Mouse (Mus musculus) intestine, embryonic 14.5 days (tissue): ENCODE results near the gene Hagh. TPM values are rescaled to one million over a fixed set of nuclear protein-coding genes. Genes with fewer than 3 reads are reported as not detected.

Source experiments
- ATAC-seq: fragments of 200-750 bp; cut with Nextera tagmentation; replicated peaks from 2 replicates; pipeline ENCODE4 v1.8.0; 2017; ENCODE audit warnings: low read depth, moderate number of reproducible peaks, moderate TSS enrichment, moderate library complexity; ENCODE audit not compliant: low FRiP score, low TSS enrichment
- DNase-seq: peaks from one replicate; pipeline ENCODE4 v3.0.0-alpha.2; 2018; ENCODE audit warnings: low spot score
- H3K27ac ChIP-seq: fragments of 300-500 bp; sonication (generic); 2 replicates; pipeline ENCODE4 v1.5.1; 2014; ENCODE audit warnings: low read depth, mild to moderate bottlenecking, control low read depth
- H3K27me3 ChIP-seq: fragments of 300-500 bp; sonication (generic); replicated peaks from 2 replicates; pipeline ENCODE4 v1.6.1; 2014; ENCODE audit warnings: low read length, control low read depth; ENCODE audit not compliant: control insufficient read depth, insufficient read depth
- H3K36me3 ChIP-seq: fragments of 300-500 bp; sonication (generic); 2 replicates; pipeline ENCODE4 v1.6.1; 2014; ENCODE audit warnings: low read length, control low read depth; ENCODE audit not compliant: control insufficient read depth, insufficient read depth
- H3K4me1 ChIP-seq: fragments of 300-500 bp; sonication (generic); replicated peaks from 2 replicates; pipeline ENCODE4 v1.6.1; 2014; ENCODE audit warnings: low read length, control low read depth, mixed read lengths; ENCODE audit not compliant: control insufficient read depth, insufficient read depth
- H3K4me2 ChIP-seq: fragments of 300-500 bp; sonication (generic); 2 replicates; pipeline ENCODE4 v1.6.1; 2014; ENCODE audit warnings: low read length
- H3K4me3 ChIP-seq: fragments of 300-500 bp; sonication (generic); 2 replicates; pipeline ENCODE4 v1.5.1; 2014; ENCODE audit warnings: low read depth, low read length, control low read depth, mixed read lengths
- H3K9ac ChIP-seq: fragments of 300-500 bp; sonication (generic); 2 replicates; pipeline ENCODE4 v1.6.1; 2014; ENCODE audit warnings: mild to moderate bottlenecking, low read length
- H3K9me3 ChIP-seq: fragments of 300-500 bp; sonication (generic); 2 replicates; pipeline ENCODE4 v1.6.1; 2016; ENCODE audit warnings: low read length, control low read depth; ENCODE audit not compliant: control insufficient read depth
- WGBS: fragments of 180-500 bp; shearing (Covaris S2); extraction: QIAGEN DNeasy Blood & Tissue Kit; methylation state at CpG from one replicate; pipeline ENCODE4 v1.1.7; 2014; 5-methylcytosine and 5-hydroxymethylcytosine counted together
- polyA plus RNA-seq: library from polyadenylated mRNA; unstranded; fragments of >200 nt; fragmentation: Nextera tagmentation; extraction: Ambion mirVana; gene quantifications from 2 replicates; pipeline ENCODE4 v1.2.1, GENCODE M21; 2014

Gene Hagh
- polyA plus RNA-seq, 1 experiment from 2014 or later = 39.1 TPM

- no peaks in the 10 kb centered on the region for H3K9me3 ChIP-seq
- no peak for DNase-seq
- H3K27me3 ChIP-seq = peaks cover 6% of the 10 kb centered on the region; the same call in 1 of the 2 replicates
- ATAC-seq = no peak
- H3K4me2 ChIP-seq = no peak overlapping the region
- H3K27ac ChIP-seq = no peak overlapping the region
- H3K36me3 ChIP-seq = peaks cover 32% of the 10 kb centered on the region
- peaks cover 6% of the 10 kb centered on the region; the same call in 1 of the 2 replicates for H3K4me1 ChIP-seq
- H3K9ac ChIP-seq = no peak overlapping the region
- WGBS = 83% methylated on average over 3 of the region's 3 CpGs
- no peak overlapping the region for H3K4me3 ChIP-seq
Measured at GRCm38 (mm10) chr17:24855838-24856464, 16.0 kb downstream of the Hagh start.

GRCm38 (mm10) chr17:24856589-24856988 lies 16.6 kb downstream of the Hagh start:
- H3K9me3 ChIP-seq = no peaks in the 10 kb centered on the region
- H3K4me3 ChIP-seq = no peak overlapping the region
- no peak overlapping the region for H3K27ac ChIP-seq
- H3K36me3 ChIP-seq = peaks cover 39% of the 10 kb centered on the region
- DNase-seq (no peak), ATAC-seq (no peak)
- H3K27me3 ChIP-seq = 0 out of 2 replicates have a peak, but pooled peaks cover under 1% of the 10 kb centered on the region
- no peak overlapping the region for H3K4me2 ChIP-seq
- 87% methylated on average over 13 of the region's 13 CpGs for WGBS
- H3K9ac ChIP-seq = no peak overlapping the region
- H3K4me1 ChIP-seq = no peaks in the 10 kb centered on the region

GRCm38 (mm10) chr17:24857831-24858470 lies 18.0 kb downstream of the Hagh start:
- Histone ChIP-seq H3K9me3 (no peaks in the 10 kb centered on the region), H3K9ac (no peak overlapping the region), H3K4me1 (no peaks in the 10 kb centered on the region), H3K27me3 (no peaks in the 10 kb centered on the region), H3K27ac (no peak overlapping the region), H3K36me3 (peaks cover 51% of the 10 kb centered on the region), H3K4me3 (no peak overlapping the region), H3K4me2 (no peak overlapping the region)
- DNase-seq (no peak), ATAC-seq (no peak)
- 86% methylated on average over 8 of the region's 8 CpGs for WGBS

GRCm38 (mm10) chr17:24858967-24859366 lies 19.0 kb downstream of the Hagh start:
- Histone ChIP-seq H3K27ac (no peak overlapping the region), H3K4me1 (no peaks in the 10 kb centered on the region), H3K9ac (no peak overlapping the region), H3K36me3 (peaks cover 47% of the 10 kb centered on the region), H3K4me2 (no peak overlapping the region), H3K4me3 (no peak overlapping the region), H3K27me3 (no peaks in the 10 kb centered on the region), H3K9me3 (no peaks in the 10 kb centered on the region)
- ATAC-seq = no peak
- DNase-seq = no peak
- 92% methylated on average over 6 of the region's 6 CpGs for WGBS

GRCm38 (mm10) chr17:24860076-24860475 lies 20.1 kb downstream of the Hagh start:
- H3K4me3 ChIP-seq = no peak overlapping the region
- no peaks in the 10 kb centered on the region for H3K4me1 ChIP-seq
- H3K4me2 ChIP-seq = no peak overlapping the region
- H3K36me3 ChIP-seq = peaks cover 41% of the 10 kb centered on the region
- no peak overlapping the region for H3K9ac ChIP-seq
- H3K27ac ChIP-seq = no peak overlapping the region
- 93% methylated on average over 8 of the region's 8 CpGs for WGBS
- H3K9me3 ChIP-seq = no peaks in the 10 kb centered on the region
- no peak for ATAC-seq
- DNase-seq = no peak
- no peaks in the 10 kb centered on the region for H3K27me3 ChIP-seq

GRCm38 (mm10) chr17:24861785-24862184 lies 21.8 kb downstream of the Hagh start:
- Histone ChIP-seq H3K36me3 (peaks cover 35% of the 10 kb centered on the region), H3K4me3 (no peak overlapping the region), H3K27me3 (no peaks in the 10 kb centered on the region), H3K27ac (no peak overlapping the region), H3K4me2 (no peak overlapping the region), H3K4me1 (no peaks in the 10 kb centered on the region), H3K9ac (no peak overlapping the region), H3K9me3 (no peaks in the 10 kb centered on the region)
- WGBS = 97% methylated on average over 3 of the region's 3 CpGs
- ATAC-seq = no peak
- DNase-seq = no peak

GRCm38 (mm10) chr17:24865776-24866175 lies 25.8 kb downstream of the Hagh start, which contains the start of gene Igfals:
Gene Igfals, plus strand, starts transcription at chr17:24865997.
- no peak for DNase-seq
- no peaks in the 10 kb centered on the region for H3K9me3 ChIP-seq

GRCm38 (mm10) chr17:24867914-24868313 lies 28.0 kb downstream of the Hagh start:
- no peaks in the 10 kb centered on the region for H3K4me1 ChIP-seq

More at GRCm38 (mm10) chr17:24865776-24866175, 25.8 kb downstream of the Hagh start, which contains the start of gene Igfals:
- H3K4me3 ChIP-seq = no peak within 1 kb of the TSS
- H3K27me3 ChIP-seq = no peaks in the 10 kb centered on the region
- no peak within 1 kb of the TSS for H3K27ac ChIP-seq
- H3K9ac ChIP-seq = no peak within 1 kb of the TSS
- 91% methylated on average over 8 of the region's 8 CpGs for WGBS
- no peak for ATAC-seq
- H3K36me3 ChIP-seq = peaks cover 28% of the 10 kb centered on the region
- H3K4me1 ChIP-seq = no peaks in the 10 kb centered on the region
- H3K4me2 ChIP-seq = no peak within 1 kb of the TSS

More at GRCm38 (mm10) chr17:24867914-24868313, 28.0 kb downstream of the Hagh start:
- no peak overlapping the region for H3K4me2 ChIP-seq
- H3K36me3 ChIP-seq = peaks cover 8% of the 10 kb centered on the region; the same call in 1 of the 2 replicates
- H3K4me3 ChIP-seq = no peak overlapping the region
- ATAC-seq = no peak
- 92% methylated on average over 10 of the region's 10 CpGs for WGBS
- H3K27ac ChIP-seq = no peak overlapping the region
- DNase-seq = no peak
- no peak overlapping the region for H3K9ac ChIP-seq
- H3K27me3 ChIP-seq = no peaks in the 10 kb centered on the region
- no peaks in the 10 kb centered on the region for H3K9me3 ChIP-seq
